ENCODE assay signal across 16 mouse cellular contexts in the genomic region with DNA sequence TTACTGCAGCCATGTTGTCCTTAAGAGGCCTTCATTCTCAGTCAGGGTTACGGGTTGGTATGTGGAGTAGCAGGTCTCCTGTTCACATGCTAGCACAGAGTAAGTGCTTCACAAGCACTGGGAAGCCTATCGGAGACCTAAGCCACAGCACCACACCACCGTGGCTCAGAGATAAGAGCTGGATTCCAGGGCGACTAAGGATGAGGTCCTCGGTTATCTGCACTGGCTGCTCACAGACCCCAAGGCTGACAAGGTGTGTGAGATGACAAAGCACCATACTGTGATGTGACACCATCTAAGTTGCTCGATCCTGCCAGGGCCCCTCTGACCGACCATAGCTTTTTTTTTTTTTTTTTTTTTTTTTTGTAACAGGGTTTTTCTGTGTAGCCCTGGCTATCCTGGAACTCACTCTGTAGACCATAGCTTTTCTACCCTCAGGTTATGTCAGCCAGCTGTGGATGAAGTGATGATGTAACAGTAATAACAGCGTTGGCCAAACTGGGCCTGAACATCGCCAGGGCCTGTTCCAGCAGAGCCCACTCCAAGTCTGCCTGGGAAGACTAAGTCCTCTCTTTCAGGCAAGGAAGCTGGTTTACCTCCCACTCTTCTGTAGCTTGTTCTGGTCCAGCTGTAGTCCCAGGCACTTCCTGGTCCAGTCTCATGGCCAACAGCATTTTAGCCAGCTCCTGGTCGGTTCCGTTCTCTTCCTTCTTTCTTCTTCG. TPM values are rescaled to one million over a fixed set of nuclear protein-coding genes. Genes with fewer than 3 reads are reported as not detected.
A peak's percentile ranks its signal among the peaks of the same experiment; 100 is the strongest.
DNase-seq lines count a peak whose midpoint lies in the region; ATAC-seq and TF ChIP-seq lines count a peak whose summit lies in the region.
"Had no signal": no experiment of that assay in that cellular context is flagged by ENCODE, and none has a peak within 500 bp of the region (broad histone marks: within the 10 kb centered on the region; RNA-seq: fewer than 3 reads in every experiment).

No protein-coding gene starts in this region.

- no peaks in the 10 kb centered on the region for H3K27me3 ChIP-seq in forebrain, embryonic 12.5 days
- no peaks in the 10 kb centered on the region for H3K27me3 ChIP-seq in forebrain, embryonic 16.5 days (replicated peaks; ENCODE audit: control insufficient read depth, insufficient read depth, low read length)
- H3K27me3 ChIP-seq in G1E (ENCODE audit: insufficient read depth, low read length), result no peaks in the 10 kb centered on the region
- H3K27me3 ChIP-seq in hindbrain, embryonic 11.5 days (ENCODE audit: control insufficient read depth, insufficient read depth, low read length), result no peaks in the 10 kb centered on the region
- H3K27me3 ChIP-seq: limb, embryonic 15.5 days; Patski had no signal

- peak; percentile 79 for DNase-seq in G1E (ENCODE audit: low spot score)
- DNase-seq in layer of hippocampus, postnatal 14 days (ENCODE audit: low spot score in 2 of 2), result no peak
- DNase-seq in hindbrain, embryonic 11.5 days (ENCODE audit: low spot score), result no peak
- no peak for DNase-seq in left cerebral cortex, adult 9 months (ENCODE audit: low spot score in 2 of 2)
- DNase-seq: adrenal gland, postnatal 25 days; cerebellum, adult 9-11 months; midbrain, embryonic 14.5 days; right cerebral cortex, postnatal 14 days; thymus, postnatal 14 days had no signal

- WGBS in forebrain, embryonic 12.5 days, result 93% methylated on average over 12 of the region's 12 CpGs
- 94% methylated on average over 12 of the region's 12 CpGs for WGBS in forebrain, embryonic 16.5 days
- 92% methylated on average over 12 of the region's 12 CpGs for WGBS in hindbrain, embryonic 11.5 days

- H3K36me3 ChIP-seq in forebrain, embryonic 12.5 days (replicated peaks), result peaks cover 92% of the 10 kb centered on the region
- H3K36me3 ChIP-seq in forebrain, embryonic 16.5 days (ENCODE audit: control insufficient read depth, insufficient read depth), result peaks cover 66% of the 10 kb centered on the region
- H3K36me3 ChIP-seq in G1E (replicated peaks), result peaks cover 83% of the 10 kb centered on the region
- H3K36me3 ChIP-seq in hindbrain, embryonic 11.5 days (ENCODE audit: control insufficient read depth, insufficient read depth, low read length), result peaks cover 11% of the 10 kb centered on the region

- ATAC-seq in forebrain, embryonic 12.5 days (ENCODE audit: low FRiP score), result no peak
- ATAC-seq in forebrain, embryonic 16.5 days, result no peak
- ATAC-seq in G1E (ENCODE audit: extremely low read depth, insufficient number of reproducible peaks, low FRiP score, poor library complexity, severe bottlenecking), result peak; percentile 98
- ATAC-seq in erythroid progenitor cell, adult 5-6 weeks (replicated peaks; ENCODE audit: low FRiP score, poor library complexity, severe bottlenecking), result peak; percentile 94
- ATAC-seq in megakaryocyte-erythroid progenitor cell, adult 5-6 weeks (replicated peaks; ENCODE audit: low FRiP score, low TSS enrichment, poor library complexity, severe bottlenecking), result peak; percentile 97
- no peak for ATAC-seq in hindbrain, embryonic 11.5 days (ENCODE audit: low FRiP score)
- ATAC-seq: Patski had no signal

- H3K4me3 ChIP-seq in forebrain, embryonic 12.5 days (replicated peaks), result no peak overlapping the region
- no peak overlapping the region for H3K4me3 ChIP-seq in forebrain, embryonic 16.5 days (replicated peaks; ENCODE audit: low read length)
- peak overlapping the region; percentile 48; the same call in 1 of the 2 replicates for H3K4me3 ChIP-seq in G1E (ENCODE audit: low read depth, low read length)
- no peak overlapping the region for H3K4me3 ChIP-seq in hindbrain, embryonic 11.5 days (ENCODE audit: low read depth, low read length)
- H3K4me3 ChIP-seq: layer of hippocampus, adult 2 months; limb, embryonic 15.5 days had no signal

- H3K4me2 ChIP-seq in forebrain, embryonic 12.5 days, result no peak overlapping the region
- no peak overlapping the region for H3K4me2 ChIP-seq in forebrain, embryonic 16.5 days (ENCODE audit: low read length)
- no peak overlapping the region for H3K4me2 ChIP-seq in hindbrain, embryonic 11.5 days (replicated peaks; ENCODE audit: low read depth, low read length)
- H3K4me2 ChIP-seq: limb, embryonic 15.5 days had no signal

- no peaks in the 10 kb centered on the region for H3K9me3 ChIP-seq in forebrain, embryonic 12.5 days
- no peaks in the 10 kb centered on the region for H3K9me3 ChIP-seq in forebrain, embryonic 16.5 days (ENCODE audit: control insufficient read depth, low read length)
- H3K9me3 ChIP-seq in G1E (replicated peaks), result no peaks in the 10 kb centered on the region
- H3K9me3 ChIP-seq in hindbrain, embryonic 11.5 days (ENCODE audit: control insufficient read depth, low read length), result no peaks in the 10 kb centered on the region
- H3K9me3 ChIP-seq: limb, embryonic 15.5 days had no signal

- H3K4me1 ChIP-seq in forebrain, embryonic 12.5 days, result no peaks in the 10 kb centered on the region
- H3K4me1 ChIP-seq in forebrain, embryonic 16.5 days (replicated peaks; ENCODE audit: control insufficient read depth, insufficient read depth, low read length), result no peaks in the 10 kb centered on the region
- peaks cover 65% of the 10 kb centered on the region for H3K4me1 ChIP-seq in G1E (ENCODE audit: insufficient read depth, low read depth, low read length)
- no peaks in the 10 kb centered on the region for H3K4me1 ChIP-seq in hindbrain, embryonic 11.5 days (replicated peaks; ENCODE audit: control insufficient read depth, insufficient read depth, low read length)
- H3K4me1 ChIP-seq: limb, embryonic 15.5 days had no signal

- H3K27ac ChIP-seq in forebrain, embryonic 12.5 days, result 0 out of 2 replicates have a peak overlapping the region, but pooled peaks have one; percentile 13
- no peak overlapping the region for H3K27ac ChIP-seq in forebrain, embryonic 16.5 days (ENCODE audit: low read length)
- no peak overlapping the region for H3K27ac ChIP-seq in hindbrain, embryonic 11.5 days (ENCODE audit: low read depth, low read length)
- H3K27ac ChIP-seq: layer of hippocampus, adult 2 months; limb, embryonic 15.5 days had no signal

- TF ChIP-seq CTCF in G1E (IDR thresholded peaks at IDR 0.05; ENCODE audit: low read depth, low read length), result no peak

- H3K9ac ChIP-seq in forebrain, embryonic 12.5 days, result no peak overlapping the region
- no peak overlapping the region for H3K9ac ChIP-seq in forebrain, embryonic 16.5 days (replicated peaks; ENCODE audit: low read depth, low read length)
- H3K9ac ChIP-seq in hindbrain, embryonic 11.5 days (ENCODE audit: low read depth, low read length), result no peak overlapping the region
- H3K9ac ChIP-seq: limb, embryonic 15.5 days had no signal

RNA-seq across cellular contexts. Expression of gene Znfx1, which starts 19.3 kb away (rescaled TPM):
- polyA plus RNA-seq in forebrain, embryonic 12.5 days (2016; fragmentation: Nextera tagmentation; extraction: Ambion mirVana), result 8.5 and 9.2 TPM in 2 replicates
- 8.9 and 9.0 TPM in 2 replicates for polyA plus RNA-seq in forebrain, embryonic 16.5 days (2015; fragmentation: Nextera tagmentation; extraction: Ambion mirVana)
- total RNA-seq in G1E (2014; fragmentation: Nextera tagmentation) (9.6 and 21.6 TPM in 2 replicates), G1E (2017) (12.4 and 13.5 TPM in 2 replicates)
- 3.0 and 4.1 TPM in 2 replicates for polyA plus RNA-seq in G1E (2012)
- total RNA-seq in erythroid progenitor cell, adult 5-6 weeks (2015; ENCODE audit: low replicate concordance), result 44.0 and 51.2 TPM in 2 replicates
- 51.1 and 70.8 TPM in 2 replicates for total RNA-seq in erythroid progenitor cell, adult 5-6 weeks (2017; ENCODE audit: low replicate concordance)
- total RNA-seq in megakaryocyte-erythroid progenitor cell, adult 5-6 weeks (2014; fragmentation: Nextera tagmentation), result 21.1 and 35.0 TPM in 2 replicates
- 14.2 and 23.7 TPM in 2 replicates for total RNA-seq in megakaryocyte-erythroid progenitor cell, adult 5-6 weeks (2017)
- 10 to 100 TPM; 25.9 to 27.5 TPM for total RNA-seq in layer of hippocampus, postnatal 14 days (2021)
- 4.9 and 6.5 TPM in 2 replicates for polyA plus RNA-seq in hindbrain, embryonic 11.5 days (2014; fragmentation: Nextera tagmentation; extraction: Ambion mirVana)

RNA-seq across cellular contexts. Expression of gene Ddx27, which starts 28.6 kb away (rescaled TPM):
- 55.9 and 56.6 TPM in 2 replicates for polyA plus RNA-seq in forebrain, embryonic 12.5 days (2016; fragmentation: Nextera tagmentation; extraction: Ambion mirVana)
- polyA plus RNA-seq in forebrain, embryonic 16.5 days (2015; fragmentation: Nextera tagmentation; extraction: Ambion mirVana), result 41.0 and 45.0 TPM in 2 replicates
- total RNA-seq in G1E (2014; fragmentation: Nextera tagmentation), result 67.3 and 80.6 TPM in 2 replicates
- 89.3 and 101 TPM in 2 replicates for total RNA-seq in G1E (2017)
- polyA plus RNA-seq in G1E (2012), result 124 and 137 TPM in 2 replicates
- total RNA-seq in erythroid progenitor cell, adult 5-6 weeks (2015; ENCODE audit: low replicate concordance), result 31.4 and 35.6 TPM in 2 replicates
- total RNA-seq in erythroid progenitor cell, adult 5-6 weeks (2017; ENCODE audit: low replicate concordance), result 44.6 and 49.5 TPM in 2 replicates
- 95.3 and 95.8 TPM in 2 replicates for total RNA-seq in megakaryocyte-erythroid progenitor cell, adult 5-6 weeks (2014; fragmentation: Nextera tagmentation)
- 164 and 178 TPM in 2 replicates for total RNA-seq in megakaryocyte-erythroid progenitor cell, adult 5-6 weeks (2017)
- total RNA-seq in layer of hippocampus, postnatal 14 days (2021), result 10 to 100 TPM; 29.3 to 30.1 TPM
- polyA plus RNA-seq in hindbrain, embryonic 11.5 days (2014; fragmentation: Nextera tagmentation; extraction: Ambion mirVana), result 37.9 and 40.4 TPM in 2 replicates

RNA-seq across cellular contexts. Expression of gene Stau1, which starts 47.5 kb away (rescaled TPM):
- 121 and 125 TPM in 2 replicates for polyA plus RNA-seq in forebrain, embryonic 12.5 days (2016; fragmentation: Nextera tagmentation; extraction: Ambion mirVana)
- polyA plus RNA-seq in forebrain, embryonic 16.5 days (2015; fragmentation: Nextera tagmentation; extraction: Ambion mirVana), result 131 and 145 TPM in 2 replicates
- total RNA-seq in G1E (2014; fragmentation: Nextera tagmentation) (30.9 and 34.9 TPM in 2 replicates), G1E (2017) (16.9 and 23.4 TPM in 2 replicates)
- 28.4 and 31.8 TPM in 2 replicates for polyA plus RNA-seq in G1E (2012)
- total RNA-seq in erythroid progenitor cell, adult 5-6 weeks (2015; ENCODE audit: low replicate concordance), result 25.2 and 42.5 TPM in 2 replicates
- total RNA-seq in erythroid progenitor cell, adult 5-6 weeks (2017; ENCODE audit: low replicate concordance), result 47.6 and 55.7 TPM in 2 replicates
- total RNA-seq in megakaryocyte-erythroid progenitor cell, adult 5-6 weeks (2014; fragmentation: Nextera tagmentation), result 51.3 and 62.6 TPM in 2 replicates
- 42.5 and 48.4 TPM in 2 replicates for total RNA-seq in megakaryocyte-erythroid progenitor cell, adult 5-6 weeks (2017)
- 10 to 100 TPM; 69.5 to 70.3 TPM for total RNA-seq in layer of hippocampus, postnatal 14 days (2021)
- 93.0 and 101 TPM in 2 replicates for polyA plus RNA-seq in hindbrain, embryonic 11.5 days (2014; fragmentation: Nextera tagmentation; extraction: Ambion mirVana)

Comparison
In these comparisons a context has a peak if more than half of its experiments do, and no peak if none do; other contexts are left out.
1. ATAC-seq: peak in G1E (single experiment), erythroid progenitor cell, adult 5-6 weeks (single experiment) and megakaryocyte-erythroid progenitor cell, adult 5-6 weeks (single experiment); none in forebrain, embryonic 12.5 days (single experiment), forebrain, embryonic 16.5 days (single experiment) and hindbrain, embryonic 11.5 days (single experiment).